Mouse (Mus musculus): ENCODE measurements around the gene Eif3i. TPM values are rescaled to one million over a fixed set of nuclear protein-coding genes. Genes with fewer than 3 reads are reported as not detected.

The Eif3i gene
- 100 to 1,000 TPM; 121 to 122 TPM for total RNA-seq (2021)

- DNase-seq: peak; percentile 81 to 85
Observed at GRCm38 (mm10) chr4:129600233-129601158, at the start of gene Eif3i, which contains the start of gene Tmem234. Gene Eif3i (minus strand): TSS chr4:129600648. Gene Tmem234 (plus strand): TSS chr4:129600668.

DNA sequence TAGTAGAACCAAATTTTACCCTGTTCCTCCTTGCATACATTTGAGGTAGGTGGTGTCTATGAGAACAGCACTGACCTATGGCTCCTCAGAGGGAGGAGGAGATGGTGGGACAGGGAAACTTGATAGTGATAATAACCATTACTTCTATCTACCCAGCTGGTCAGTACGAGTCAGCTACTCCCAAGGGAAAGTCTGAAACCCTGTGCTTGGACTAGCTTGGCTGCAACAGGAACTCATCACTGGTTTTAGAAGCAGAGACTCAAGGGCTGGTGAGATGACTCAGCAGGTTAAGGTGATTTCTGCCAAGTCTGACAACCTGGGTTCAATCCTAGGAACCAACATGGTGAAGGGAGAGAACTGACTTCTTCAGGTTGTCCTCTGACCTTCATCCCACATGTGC is 48.2 kb upstream of the Eif3i start:
- no peak for DNase-seq

DNA sequence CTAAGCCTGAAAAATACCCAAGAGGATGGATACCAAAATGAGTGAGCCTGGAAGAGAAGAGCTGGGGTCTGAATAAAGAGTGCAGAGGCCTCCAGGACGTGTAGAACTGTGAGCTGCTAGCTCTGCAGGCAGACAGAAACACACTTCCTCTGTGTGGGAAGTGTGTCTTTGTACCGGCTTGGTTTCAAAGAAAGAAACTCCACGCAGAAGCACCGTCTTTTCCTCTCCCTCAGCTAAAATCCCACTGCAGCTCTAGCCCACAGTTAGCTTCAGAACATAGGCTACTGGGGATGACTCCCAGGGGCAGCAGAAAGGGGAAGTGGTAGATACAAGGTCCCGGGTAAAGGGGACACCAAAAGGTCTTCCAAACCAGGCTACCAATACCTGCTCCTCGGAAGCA is 44.8 kb upstream of the Eif3i start:
- no peak for DNase-seq

- DNase-seq: no peak
Observed at GRCm38 (mm10) chr4:129641756-129642155, 41.3 kb upstream of the Eif3i start.

GRCm38 (mm10) chr4:129640638-129641467 is 40.4 kb upstream of the Eif3i start, which contains the start of gene Txlna:
Gene Txlna (minus strand): TSS chr4:129641065.
- peak; percentile 97 to 98 for DNase-seq

DNA sequence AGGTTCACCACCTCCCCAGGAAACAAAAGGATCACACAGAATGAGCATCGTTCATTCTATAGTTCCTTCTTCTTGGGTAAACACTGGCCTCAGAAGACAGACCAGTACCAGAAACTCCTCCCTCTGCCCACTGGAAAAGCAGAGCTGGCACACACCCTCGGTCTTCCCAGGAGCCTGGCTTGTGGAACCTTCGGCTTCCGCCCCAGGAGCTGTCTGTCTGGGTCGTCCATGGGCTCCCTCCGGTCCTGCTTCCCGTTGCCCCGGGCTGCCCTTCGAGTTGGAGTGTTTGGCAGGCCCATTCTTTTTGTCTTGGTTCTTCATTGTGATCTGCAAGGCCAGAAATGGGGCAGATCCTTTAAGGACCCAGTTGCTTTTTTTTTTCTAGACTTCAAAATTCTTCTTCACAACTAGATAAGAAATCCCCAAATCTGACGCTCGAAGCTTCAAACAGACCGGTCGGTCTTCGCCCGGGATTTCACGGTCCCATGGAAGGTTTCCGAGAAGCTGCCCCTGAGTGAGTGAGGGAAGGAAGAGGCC is 39.7 kb upstream of the Eif3i start:
- DNase-seq: no peak

DNA sequence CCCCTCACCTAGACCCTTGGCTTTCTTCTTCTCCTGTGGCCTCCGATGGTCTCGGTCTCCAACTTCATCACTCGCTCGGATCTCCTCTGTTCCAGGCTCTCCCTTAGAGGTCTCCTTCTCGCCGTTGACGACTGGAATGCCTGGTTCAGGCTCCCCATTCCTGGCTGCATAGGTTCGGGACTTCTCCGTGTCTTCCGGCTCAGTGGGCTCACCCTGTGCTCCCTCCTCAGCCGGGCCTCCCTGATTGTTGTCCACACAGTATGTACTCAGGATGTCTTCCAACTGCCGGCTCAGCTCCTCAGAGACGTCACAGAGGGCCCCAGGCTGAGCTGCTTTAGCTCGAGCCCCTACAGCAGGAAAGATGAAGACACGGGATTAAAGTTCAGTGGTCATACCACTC is 38.8 kb upstream of the Eif3i start:
- DNase-seq: no peak

- DNase-seq: no peak
Observed at GRCm38 (mm10) chr4:129633852-129634251, 33.4 kb upstream of the Eif3i start.

DNA sequence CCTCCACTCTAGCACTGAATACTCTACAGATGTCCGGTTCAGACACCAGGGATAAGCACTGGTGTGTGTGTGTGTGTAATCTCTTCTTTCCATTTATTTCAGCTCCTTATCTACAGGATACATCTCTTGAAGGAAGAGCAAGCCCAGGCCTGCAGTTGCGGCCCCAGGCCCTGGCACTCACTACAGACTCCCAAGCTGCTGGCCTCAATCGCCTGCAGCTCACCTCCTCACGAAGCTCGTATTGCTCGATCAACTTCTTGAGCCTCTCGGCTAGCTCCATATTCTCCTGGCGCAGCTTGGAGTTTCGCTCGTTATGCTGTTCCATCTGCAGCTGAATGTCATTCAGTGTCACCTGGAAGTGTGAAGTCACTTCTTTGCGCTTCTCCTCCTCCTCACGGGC is 31.4 kb upstream of the Eif3i start:
- no peak for DNase-seq

DNA sequence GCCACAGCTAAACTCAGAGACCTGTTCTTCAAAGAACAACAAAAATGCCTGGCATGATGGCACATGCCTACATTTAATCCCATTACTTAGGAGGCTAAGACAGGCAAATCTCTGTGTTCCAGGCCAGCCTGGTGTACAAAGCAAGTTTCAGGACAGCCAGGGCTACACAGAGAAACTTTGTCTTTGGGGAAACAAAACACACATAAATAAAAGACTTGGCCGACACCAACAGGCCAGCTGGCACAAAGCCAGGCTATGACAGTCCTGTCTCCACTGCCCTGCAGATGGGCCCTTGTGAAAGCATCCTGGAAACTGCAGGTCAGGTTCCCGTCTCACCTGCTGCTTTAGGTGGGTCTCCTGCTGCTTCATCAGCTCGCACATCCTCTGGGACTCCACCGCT is 30.5 kb upstream of the Eif3i start:
- DNase-seq: no peak

DNA sequence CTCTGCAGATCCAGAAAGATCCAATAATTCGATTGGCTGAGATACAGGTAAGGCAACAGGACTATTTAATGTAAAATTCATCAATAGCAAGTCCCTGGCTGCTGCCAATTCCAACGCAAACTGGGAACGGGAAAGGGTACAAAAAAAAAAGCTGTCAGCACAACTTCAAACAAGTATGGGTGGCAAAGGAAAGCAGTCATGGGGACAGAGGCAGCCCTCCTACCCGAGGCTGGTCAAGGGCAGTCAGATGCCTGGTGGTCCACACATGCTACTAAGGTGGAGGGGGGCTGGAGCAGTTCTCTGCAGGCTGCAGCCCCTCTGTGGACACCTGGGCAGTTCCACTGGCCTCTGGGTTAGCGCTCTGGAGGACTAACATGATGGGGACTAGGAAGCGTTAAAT is 25.6 kb upstream of the Eif3i start:
- DNase-seq: no peak

- no peak for DNase-seq
Observed at GRCm38 (mm10) chr4:129625496-129625895, 25.0 kb upstream of the Eif3i start.

DNA sequence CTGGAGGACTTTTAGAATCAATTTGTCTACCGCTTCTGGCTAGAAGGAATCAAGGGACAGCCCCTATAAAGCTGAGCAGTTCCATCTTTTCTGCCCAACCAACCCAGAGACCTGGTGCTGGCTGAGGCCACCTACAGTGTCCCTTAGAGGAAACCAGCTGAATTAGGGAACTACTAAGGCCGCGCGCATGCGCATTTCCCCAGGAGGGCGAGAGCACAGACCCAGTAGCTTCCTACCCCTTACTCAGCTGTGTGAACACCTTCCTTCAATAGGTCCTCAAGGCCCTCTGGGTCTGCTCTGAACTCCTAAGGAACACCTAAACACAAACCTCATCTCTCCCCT is 24.6 kb upstream of the Eif3i start:
- peak; percentile 58 to 61 for DNase-seq

DNA sequence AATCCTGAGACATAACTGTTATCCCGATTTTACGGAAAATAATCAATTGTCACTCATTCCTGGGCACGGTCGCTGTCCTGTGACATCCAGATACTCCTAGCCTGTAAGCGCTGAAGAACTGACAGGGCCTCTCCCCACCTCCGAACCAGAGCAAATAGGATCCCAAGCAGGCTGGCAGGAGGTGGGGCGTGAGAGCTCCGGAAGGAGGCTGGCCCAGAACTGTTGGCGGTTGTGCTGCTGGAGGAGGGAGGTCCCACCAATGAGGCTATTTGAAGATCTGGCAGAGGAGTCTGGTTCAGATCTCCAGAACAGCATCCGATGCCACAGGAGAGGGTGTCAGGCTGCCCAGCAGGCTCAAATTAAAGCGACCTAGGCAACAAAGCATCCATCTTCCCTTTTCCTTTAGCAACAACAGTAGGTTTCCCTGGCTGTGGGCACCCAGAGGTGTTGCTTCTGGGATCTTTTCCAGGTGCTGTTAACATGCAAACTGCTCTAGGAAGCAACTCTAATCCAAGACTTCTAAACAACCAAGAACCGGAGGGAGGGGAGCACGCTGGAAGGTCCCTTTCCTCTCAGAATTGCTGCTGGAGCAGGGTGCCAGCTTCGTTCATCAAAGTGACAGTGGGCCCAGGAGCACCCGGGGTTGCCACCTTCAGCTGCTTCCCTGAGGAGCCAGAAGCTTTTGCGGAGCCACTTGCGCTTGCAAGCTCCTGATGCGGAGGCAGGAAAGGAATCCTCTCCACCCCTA is 24.0 kb upstream of the Eif3i start:
- peak; percentile 86 to 89 for DNase-seq

- DNase-seq: peak in 1 of 2 experiments; percentile 63
Observed at GRCm38 (mm10) chr4:129623681-129624091, 23.2 kb upstream of the Eif3i start, which contains the start of gene Ccdc28b. Gene Ccdc28b (minus strand): TSS chr4:129623947.

DNA sequence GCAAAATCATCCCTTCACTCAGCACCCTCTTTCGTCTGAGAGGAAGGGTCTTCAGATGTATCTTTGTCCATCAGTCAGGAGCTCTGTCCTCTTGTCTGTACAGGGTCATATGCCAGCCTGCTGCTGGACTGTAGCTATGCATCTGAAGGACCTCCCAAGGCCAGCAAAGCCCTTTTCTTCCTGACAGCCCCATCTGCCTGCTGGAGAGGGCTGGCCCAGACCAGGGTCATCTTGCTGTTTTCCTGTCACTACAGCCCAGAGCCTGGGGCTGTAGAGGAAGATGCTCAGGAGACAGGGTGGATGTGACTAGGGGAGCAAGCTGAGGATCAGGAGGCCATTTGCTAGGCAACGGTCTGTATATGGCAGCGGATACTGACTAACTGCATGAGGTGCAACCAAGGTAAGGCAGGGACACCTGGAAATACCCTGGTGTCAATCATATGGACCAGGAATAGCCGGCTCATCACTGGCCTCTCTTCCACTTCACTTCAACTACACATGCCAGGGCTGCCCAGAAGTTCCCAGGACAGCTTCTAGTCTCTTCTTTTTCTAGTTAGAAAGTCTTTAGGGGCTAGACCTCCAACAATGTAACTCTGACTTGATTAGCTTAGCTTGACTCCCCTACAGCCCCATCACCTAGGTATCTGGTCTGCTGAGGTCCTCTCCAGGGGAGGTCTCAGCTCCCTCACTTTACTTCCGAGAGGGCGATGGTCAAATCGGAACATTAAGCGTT is 22.5 kb upstream of the Eif3i start:
- no peak for DNase-seq

DNA sequence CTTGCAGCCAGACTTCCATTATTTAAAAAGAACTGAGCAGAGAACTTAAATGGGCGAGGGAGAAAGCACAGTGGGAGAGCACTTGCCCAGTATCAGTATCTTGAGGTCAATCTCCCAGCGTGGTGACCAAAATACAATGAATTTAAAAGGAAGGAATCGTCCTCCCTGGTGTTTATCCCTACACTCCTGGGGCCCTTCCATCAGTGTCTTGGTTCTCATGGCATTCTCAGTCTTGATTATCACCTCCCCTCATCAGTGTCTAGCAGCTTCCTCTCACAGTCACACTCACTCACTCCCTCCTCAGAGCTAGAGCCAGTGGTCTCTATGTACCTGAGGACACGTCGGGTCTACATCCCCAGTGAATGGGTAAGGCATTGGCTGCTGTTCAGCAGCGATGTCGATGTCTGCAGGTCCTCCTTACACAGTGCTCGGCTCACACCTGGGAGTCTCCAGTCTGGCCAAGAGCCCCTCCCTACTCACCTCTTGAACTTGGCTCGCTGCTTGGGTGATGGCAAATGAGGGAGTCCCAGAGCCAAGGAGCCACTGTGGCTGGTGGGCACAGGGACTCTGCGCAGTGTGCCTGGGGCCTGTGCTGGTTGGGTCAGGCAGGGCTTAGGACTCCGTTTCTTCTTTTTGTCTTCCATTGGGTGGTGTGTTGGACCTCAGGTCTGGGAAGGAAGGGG is 21.8 kb upstream of the Eif3i start:
- DNase-seq: no peak

GRCm38 (mm10) chr4:129621283-129621841 is 20.9 kb upstream of the Eif3i start:
- no peak for DNase-seq

GRCm38 (mm10) chr4:129620419-129621282 is 20.2 kb upstream of the Eif3i start:
- DNase-seq: no peak
